In genomic region chr15:97534878-97535277, GRCm38 (mm10) we compare ENCODE assay signal across 12 mouse cellular contexts.
DNase-seq lines count a peak whose midpoint lies in the region; ATAC-seq lines count a peak whose summit lies in the region.
"Had no signal": no experiment of that assay in that cellular context is flagged by ENCODE, and none has a peak within 500 bp of the region (broad histone marks: within the 10 kb centered on the region; RNA-seq: fewer than 3 reads in every experiment).

No protein-coding gene starts in this region.

- H3K9ac ChIP-seq in heart, embryonic 12.5 days: no peak overlapping the region

- intact Hi-C loops in left cerebral cortex, postnatal 36 days (cut with DNase I): no loop called here

- no peak for ATAC-seq in CD4-positive, CD25-positive, alpha-beta regulatory T cell, adult 4 months
- ATAC-seq in heart, embryonic 12.5 days (ENCODE audit: insufficient number of reproducible peaks, low FRiP score): no peak

- H3K4me2 ChIP-seq in heart, embryonic 12.5 days: no peak overlapping the region

- H3K9me3 ChIP-seq in heart, embryonic 12.5 days (replicated peaks): no peaks in the 10 kb centered on the region

- H3K4me3 ChIP-seq in heart, embryonic 12.5 days: no peak overlapping the region

- DNase-seq in CD4-positive, CD25-positive, alpha-beta regulatory T cell, adult 2 months (ENCODE audit: low read depth, low spot score): peak; percentile 76
- peak; percentile 12 to 13 for DNase-seq in left cerebral cortex, adult 9 months (ENCODE audit: low spot score in 2 of 2)
- no peak for DNase-seq in left cerebral cortex, postnatal 36 days (ENCODE audit: low spot score in 2 of 2)
- peak; percentile 74 for DNase-seq in induced T-regulatory cell, adult 2 months (ENCODE audit: low read depth)
- DNase-seq in telencephalon, adult 2 months (ENCODE audit: low read depth, low spot score): peak; percentile 31
- no peak for DNase-seq in adrenal gland, postnatal 36 days
- DNase-seq: embryo, embryonic 11 days; gastrocnemius, postnatal 25 days; lung, adult 2 months had no signal

- 75% methylated on average over 5 of the region's 5 CpGs for WGBS in heart, embryonic 12.5 days

- no peaks in the 10 kb centered on the region for H3K36me3 ChIP-seq in heart, embryonic 12.5 days
- H3K36me3 ChIP-seq: G1E had no signal

- H3K27ac ChIP-seq in heart, embryonic 12.5 days (ENCODE audit: poor library complexity, severe bottlenecking): no peak overlapping the region

- no peaks in the 10 kb centered on the region for H3K27me3 ChIP-seq in heart, embryonic 12.5 days (replicated peaks)

- 0 out of 2 replicates have a peak, but pooled peaks cover 4% of the 10 kb centered on the region for H3K4me1 ChIP-seq in heart, embryonic 12.5 days (replicated peaks)

Comparison
In these comparisons a context has a peak if more than half of its experiments do, and no peak if none do; other contexts are left out.
1. DNase-seq: peak in CD4-positive, CD25-positive, alpha-beta regulatory T cell, adult 2 months (single experiment), left cerebral cortex, adult 9 months (2 of 2), induced T-regulatory cell, adult 2 months (single experiment) and telencephalon, adult 2 months (single experiment); none in left cerebral cortex, postnatal 36 days (0 of 2) and adrenal gland, postnatal 36 days (0 of 2).